Mouse (Mus musculus) limb, embryonic 11.5 days (tissue): ENCODE measurements at regions not wholly inside any gene's neighbourhood (a gene's known extent, or its start where the extent isn't known, plus 50 kb on each side); places are given as distances from the start of the nearest gene placed in this dataset.
"Not testable (repeated sequence)": the region's sequence is repeated elsewhere in the genome, so short reads cannot be mapped to it uniquely, and the experiment has no call there.

ENCODE experiments used
- ATAC-seq: fragments of 200-750 bp; cut with Nextera tagmentation; 2 replicates; pipeline ENCODE4 v1.8.0; 2017; ENCODE audit warnings: low read depth; ENCODE audit not compliant: insufficient number of reproducible peaks, low FRiP score, low TSS enrichment
- DNase-seq: peaks from one replicate; pipeline ENCODE4 v3.0.0-alpha.2; 2015; ENCODE audit warnings: low spot score
- H3K27ac ChIP-seq: fragments of 300-500 bp; sonication (generic); replicated peaks from 2 replicates; pipeline ENCODE4 v1.5.1; 2014; ENCODE audit warnings: low read depth, mild to moderate bottlenecking, low read length
- H3K27me3 ChIP-seq: fragments of 300-500 bp; sonication (generic); 2 replicates; pipeline ENCODE4 v1.6.1; 2014; ENCODE audit warnings: mild to moderate bottlenecking, low read length, mixed read lengths; ENCODE audit not compliant: control insufficient read depth, insufficient read depth
- H3K36me3 ChIP-seq: fragments of 300-500 bp; sonication (generic); 2 replicates; pipeline ENCODE4 v1.6.1; 2014; ENCODE audit warnings: mild to moderate bottlenecking, low read length, moderate library complexity, mixed read lengths; ENCODE audit not compliant: control insufficient read depth, insufficient read depth
- H3K4me1 ChIP-seq: fragments of 300-500 bp; sonication (generic); 2 replicates; pipeline ENCODE4 v1.6.1; 2014; ENCODE audit warnings: low read length, mixed read lengths; ENCODE audit not compliant: control insufficient read depth, insufficient read depth
- H3K4me2 ChIP-seq: fragments of 300-500 bp; sonication (generic); 2 replicates; pipeline ENCODE4 v1.6.1; 2014; ENCODE audit warnings: low read depth, mild to moderate bottlenecking, moderate library complexity; ENCODE audit not compliant: severe bottlenecking
- H3K4me3 ChIP-seq: fragments of 300-500 bp; sonication (generic); 2 replicates; pipeline ENCODE4 v1.5.1; 2014; ENCODE audit warnings: low read depth, low read length
- H3K9ac ChIP-seq: fragments of 300-500 bp; sonication (generic); 2 replicates; pipeline ENCODE4 v1.6.1; 2014; ENCODE audit warnings: mild to moderate bottlenecking, low read length
- H3K9me3 ChIP-seq: fragments of 300-500 bp; sonication (generic); 2 replicates; pipeline ENCODE4 v1.6.1; 2016; ENCODE audit warnings: low read length; ENCODE audit not compliant: control insufficient read depth
- WGBS: fragments of 180-500 bp; shearing (Covaris S2); extraction: QIAGEN DNeasy Blood & Tissue Kit; methylation state at CpG from one replicate; pipeline ENCODE4 v1.1.7; 2014; 5-methylcytosine and 5-hydroxymethylcytosine counted together

DNA sequence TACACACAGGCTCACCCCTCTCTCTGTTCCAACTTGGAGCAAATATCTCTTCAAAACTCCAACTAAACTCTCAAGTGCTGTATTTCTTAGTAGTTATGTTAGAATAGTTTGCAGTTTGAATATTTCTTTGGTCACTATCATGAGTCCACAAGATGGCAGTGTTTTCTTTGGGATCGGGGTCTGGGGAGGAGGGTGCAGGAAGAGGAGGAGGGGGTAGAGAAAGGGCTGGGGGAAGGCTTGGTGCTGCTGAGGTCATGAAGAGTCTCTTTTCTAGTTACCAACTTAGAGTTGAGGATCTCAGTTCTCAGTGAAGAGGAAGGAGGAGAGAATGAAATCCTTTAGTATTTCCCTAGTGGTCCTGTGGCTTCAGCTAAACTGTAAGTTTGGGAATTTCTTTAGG is 863.6 kb downstream of the Dad1 start:
- no CpG with 5 or more reads among the region's 1 CpGs for WGBS
- not testable (repeated sequence) for H3K36me3 ChIP-seq

DNA sequence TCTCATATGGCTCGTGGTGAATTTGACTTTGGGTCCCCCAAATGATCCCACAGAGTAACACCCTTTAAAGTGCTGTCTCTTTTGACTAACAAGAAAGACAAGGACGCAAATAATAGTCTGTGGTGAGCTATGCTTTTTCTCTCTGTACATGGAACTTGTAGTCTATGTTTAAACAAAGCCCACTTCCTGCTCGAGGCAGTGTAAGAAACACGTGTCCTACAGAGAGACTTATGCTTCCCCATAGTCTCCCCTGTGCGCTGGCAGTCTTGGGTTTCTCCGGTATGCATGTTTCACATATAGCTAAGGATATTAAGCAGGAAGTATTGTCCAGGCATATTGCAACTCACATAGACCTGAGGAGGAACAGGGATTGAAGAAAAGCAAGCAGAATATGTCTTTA is 879.0 kb upstream of the Olfr1507 start:
- WGBS: 85% methylated on average over 5 of the region's 6 CpGs
- H3K4me3 ChIP-seq, ATAC-seq: not testable (repeated sequence)

More for the DNA sequence above, 863.6 kb downstream of the Dad1 start:
- not testable (repeated sequence) for DNase-seq, H3K27me3 ChIP-seq, H3K4me2 ChIP-seq, H3K4me1 ChIP-seq, H3K4me3 ChIP-seq, ATAC-seq, H3K9me3 ChIP-seq, H3K27ac ChIP-seq, H3K9ac ChIP-seq

DNA sequence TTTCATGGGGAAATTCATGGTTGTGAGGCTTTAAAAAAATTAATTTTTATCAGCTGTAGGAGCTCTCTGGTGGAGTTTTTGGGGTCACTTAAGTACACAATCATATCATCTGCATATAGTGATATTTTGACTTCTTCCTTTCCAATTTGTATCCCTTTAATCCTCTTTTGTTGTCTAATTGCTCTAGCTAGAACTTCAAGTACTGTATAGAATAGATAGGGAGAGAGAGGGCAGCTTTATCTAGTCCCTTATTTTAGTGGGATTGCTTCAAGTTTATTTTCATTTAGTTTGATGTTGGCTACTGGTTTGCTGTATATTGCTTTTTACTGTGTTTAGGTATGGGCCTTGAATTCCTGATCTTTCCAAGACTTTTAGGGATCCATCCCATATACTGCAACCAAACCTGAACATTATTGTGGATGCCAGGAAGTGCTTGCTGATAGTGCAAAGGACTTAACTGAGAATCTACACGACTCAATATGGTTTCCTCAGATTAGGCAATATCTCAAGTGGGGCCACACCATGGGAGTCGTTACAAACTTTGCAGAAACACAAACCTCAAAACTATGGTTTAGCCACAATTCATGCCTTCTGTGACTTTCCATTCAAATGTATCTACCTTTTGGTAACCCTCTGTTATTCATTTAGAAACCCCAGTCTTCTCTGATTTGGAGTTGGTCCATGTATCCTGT is 878.4 kb upstream of the Olfr1507 start:
- not testable (repeated sequence) for H3K4me1 ChIP-seq, H3K4me2 ChIP-seq, H3K36me3 ChIP-seq, H3K9me3 ChIP-seq, H3K27ac ChIP-seq, H3K9ac ChIP-seq, H3K27me3 ChIP-seq, DNase-seq, ATAC-seq, H3K4me3 ChIP-seq
- WGBS: no CpG with 5 or more reads among the region's 2 CpGs

More for the DNA sequence above, 879.0 kb upstream of the Olfr1507 start:
- not testable (repeated sequence) for H3K4me2 ChIP-seq, H3K9me3 ChIP-seq, H3K9ac ChIP-seq, H3K36me3 ChIP-seq, H3K27me3 ChIP-seq, H3K4me1 ChIP-seq, H3K27ac ChIP-seq, DNase-seq

DNA sequence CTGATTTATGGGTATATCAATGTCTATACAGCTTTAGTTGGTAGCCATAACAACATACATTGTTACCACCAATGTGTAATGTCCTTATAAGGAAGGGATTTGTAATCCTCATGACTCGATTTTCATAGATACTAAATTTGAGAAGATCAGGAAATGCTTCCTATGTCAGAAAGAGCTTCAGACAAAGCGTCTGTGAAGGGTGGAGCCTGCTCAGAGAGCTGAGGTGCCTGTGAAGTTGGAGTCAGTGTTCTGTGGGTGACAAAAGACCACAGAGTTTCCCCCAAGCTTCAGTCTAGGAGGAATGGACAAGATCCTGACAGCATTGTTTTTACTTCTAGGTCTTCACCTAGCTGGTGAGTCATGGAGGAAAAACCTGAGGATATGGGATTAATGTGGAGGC is 874.2 kb upstream of the Olfr1507 start:
- H3K27ac ChIP-seq: no peak overlapping the region
- WGBS: 77% methylated on average over 2 of the region's 2 CpGs
- no peaks in the 10 kb centered on the region for H3K4me1 ChIP-seq
- no peaks in the 10 kb centered on the region for H3K36me3 ChIP-seq
- no peak for ATAC-seq
- H3K4me2 ChIP-seq: no peak overlapping the region
- H3K9me3 ChIP-seq: no peaks in the 10 kb centered on the region
- H3K4me3 ChIP-seq: no peak overlapping the region
- H3K27me3 ChIP-seq: no peaks in the 10 kb centered on the region
- H3K9ac ChIP-seq: no peak overlapping the region
- no peak for DNase-seq

- not testable (repeated sequence) for H3K9ac ChIP-seq, H3K9me3 ChIP-seq, H3K27me3 ChIP-seq, H3K4me2 ChIP-seq, H3K4me1 ChIP-seq, H3K27ac ChIP-seq, H3K36me3 ChIP-seq, DNase-seq, ATAC-seq, H3K4me3 ChIP-seq
- 71% methylated on average over 1 of the region's 1 CpGs for whole genome bisulfite sequencing
Observed at GRCm38 (mm10) chr14:53367420-53367819, 871.9 kb upstream of the Olfr1507 start.

DNA sequence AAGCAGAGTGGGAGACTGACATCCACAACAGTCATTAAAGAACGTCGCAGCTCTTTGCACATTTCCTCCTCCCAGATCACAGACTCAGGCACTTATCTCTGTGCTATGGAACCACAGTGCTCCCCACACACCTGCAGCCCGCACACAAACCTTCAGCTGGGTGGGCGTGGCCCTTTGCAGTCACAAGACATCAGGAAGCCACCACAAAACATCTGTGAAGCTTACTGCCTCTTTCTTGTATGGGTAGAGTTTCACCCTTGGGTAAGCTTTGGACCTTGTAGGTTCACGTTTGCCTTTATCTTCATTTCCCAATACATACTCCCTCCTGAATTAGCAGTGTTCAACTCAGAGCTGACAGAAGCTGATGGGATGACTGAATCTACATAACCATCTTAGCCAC is 868.4 kb upstream of the Olfr1507 start:
- WGBS: 91% methylated on average over 5 of the region's 5 CpGs
- not testable (repeated sequence) for H3K27me3 ChIP-seq, H3K4me2 ChIP-seq, H3K9me3 ChIP-seq, H3K27ac ChIP-seq, H3K36me3 ChIP-seq, H3K4me1 ChIP-seq, ATAC-seq, DNase-seq, H3K4me3 ChIP-seq, H3K9ac ChIP-seq

DNA sequence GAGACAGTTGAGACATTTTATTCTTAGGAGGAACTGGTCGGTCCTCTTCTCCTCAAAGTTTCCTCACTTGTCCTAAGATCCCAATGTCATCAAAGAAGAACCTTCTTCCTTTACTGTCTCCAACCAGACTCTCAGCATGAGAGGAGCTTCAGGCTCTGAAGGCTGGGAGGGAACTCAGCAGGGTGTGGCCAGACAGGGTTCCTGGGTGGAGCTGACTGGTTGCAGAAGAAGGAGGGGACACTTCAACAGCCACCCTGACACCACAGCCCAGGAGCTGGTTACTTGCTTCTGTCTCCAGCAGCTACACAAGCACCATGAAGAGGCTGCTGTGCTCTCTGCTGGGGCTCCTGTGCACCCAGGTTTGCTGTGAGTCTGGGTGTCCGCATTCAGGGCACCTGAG is 866.5 kb upstream of the Olfr1507 start:
- not testable (repeated sequence) for H3K27ac ChIP-seq, ATAC-seq, H3K4me3 ChIP-seq, H3K9ac ChIP-seq, H3K4me2 ChIP-seq, DNase-seq, H3K36me3 ChIP-seq, H3K9me3 ChIP-seq, H3K4me1 ChIP-seq, H3K27me3 ChIP-seq
- WGBS: 76% methylated on average over 2 of the region's 2 CpGs

- DNase-seq, H3K9me3 ChIP-seq, H3K27ac ChIP-seq, H3K4me2 ChIP-seq, H3K9ac ChIP-seq, H3K36me3 ChIP-seq, H3K27me3 ChIP-seq, H3K4me1 ChIP-seq, ATAC-seq, H3K4me3 ChIP-seq: not testable (repeated sequence)
- WGBS: 83% methylated on average over 1 of the region's 2 CpGs
Observed at GRCm38 (mm10) chr14:53357498-53357897, 861.9 kb upstream of the Olfr1507 start.

- not testable (repeated sequence) for ATAC-seq
Observed at GRCm38 (mm10) chr14:53356783-53357182, 861.2 kb upstream of the Olfr1507 start.

More at GRCm38 (mm10) chr14:53356783-53357182, 861.2 kb upstream of the Olfr1507 start:
- H3K27ac ChIP-seq, H3K4me3 ChIP-seq, H3K27me3 ChIP-seq, H3K4me2 ChIP-seq, H3K9ac ChIP-seq, H3K9me3 ChIP-seq, DNase-seq, H3K36me3 ChIP-seq, H3K4me1 ChIP-seq: not testable (repeated sequence)
- WGBS: no CpG with 5 or more reads among the region's 1 CpGs
